Mouse (Mus musculus): ENCODE data around the gene Arpc1a. TPM values are rescaled to one million over a fixed set of nuclear protein-coding genes. Genes with fewer than 3 reads are reported as not detected.

Gene Arpc1a
- polyA plus RNA-seq, 1 experiment, result 49.7 TPM

DNA sequence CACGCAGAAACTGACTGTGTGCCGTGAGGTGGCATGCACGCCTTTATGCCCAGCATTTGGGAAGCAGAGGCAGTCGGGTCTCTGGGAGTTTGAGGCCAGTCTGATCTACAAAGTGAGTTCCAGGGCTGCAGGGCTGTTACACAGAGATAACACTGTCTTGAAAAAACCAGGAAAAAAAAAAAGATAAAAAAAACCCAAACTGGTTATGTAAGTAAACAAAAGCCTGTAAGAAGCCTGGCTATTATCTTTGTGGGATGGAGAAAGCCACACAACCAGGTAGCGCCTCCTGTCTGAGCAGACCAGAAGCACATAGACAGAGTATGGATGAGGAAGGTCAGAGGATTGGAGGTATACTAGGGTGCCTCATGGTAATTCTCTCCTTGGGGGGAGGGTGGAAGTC, 69.1 kb downstream of the Arpc1a start:
- H3K4me1 ChIP-seq (ENCODE audit: control insufficient read depth, insufficient read depth, insufficient read length), result no peaks in the 10 kb centered on the region
- no peak for TF ChIP-seq POLR2A (IDR thresholded peaks at IDR 0.05; ENCODE audit: low read depth, low read length)
- TF ChIP-seq CTCF (IDR thresholded peaks at IDR 0.05; ENCODE audit: extremely low read depth, insufficient read depth, insufficient read length, insufficient replicate concordance), result no peak
- H3K27ac ChIP-seq (ENCODE audit: insufficient read depth, low read length), result no peak overlapping the region
- H3K4me3 ChIP-seq (ENCODE audit: extremely low read depth, insufficient read depth, insufficient read length), result no peak overlapping the region
- WGBS, result 87% methylated on average over 5 of the region's 5 CpGs
- no peaks in the 10 kb centered on the region for H3K27me3 ChIP-seq (ENCODE audit: control insufficient read depth, insufficient read depth, low read length)
- peaks cover 57% of the 10 kb centered on the region for H3K36me3 ChIP-seq (ENCODE audit: control insufficient read depth, insufficient read depth, low read length)
- no peak for DNase-seq (ENCODE audit: low read depth in 1 of 2, low spot score in 2 of 2)

Other genes with a start within 250 kb of the Arpc1a start
- gene Smurf1, start 118.0 kb upstream of the Arpc1a start, polyA plus RNA-seq (2012; rRNA removed), result 16.4 and 20.2 TPM in 2 replicates
- gene Gm4871, start 51.1 kb upstream of the Arpc1a start, polyA plus RNA-seq (2012; rRNA removed), result not detected in 2 replicates
- not detected in 2 replicates for gene 1700018F24Rik, start 40.8 kb upstream of the Arpc1a start, polyA plus RNA-seq (2012; rRNA removed)
- gene Kpna7, start 200 bp downstream of the Arpc1a start, polyA plus RNA-seq (2012; rRNA removed), result not detected in 2 replicates
- 780 and 1,055 TPM in 2 replicates for gene Arpc1b, start 30.4 kb downstream of the Arpc1a start, polyA plus RNA-seq (2012; rRNA removed)
- 17.8 and 18.4 TPM in 2 replicates for gene Pdap1, start 56.4 kb downstream of the Arpc1a start, polyA plus RNA-seq (2012; rRNA removed)
- 26.7 and 30.4 TPM in 2 replicates for gene Bud31, start 56.5 kb downstream of the Arpc1a start, polyA plus RNA-seq (2012; rRNA removed)
- 8.4 and 9.7 TPM in 2 replicates for gene Ptcd1, start 83.3 kb downstream of the Arpc1a start, polyA plus RNA-seq (2012; rRNA removed)
- gene Cpsf4, start 83.4 kb downstream of the Arpc1a start, polyA plus RNA-seq (2012; rRNA removed), result 25.5 and 31.7 TPM in 2 replicates
- 48.4 and 49.7 TPM in 2 replicates for gene Atp5j2, start 108.2 kb downstream of the Arpc1a start, polyA plus RNA-seq (2012; rRNA removed)
- 3.4 and 3.7 TPM in 2 replicates for gene Zkscan14, start 118.0 kb downstream of the Arpc1a start, polyA plus RNA-seq (2012; rRNA removed)
- 2.6 and 2.8 TPM in 2 replicates for gene Zkscan5, start 120.7 kb downstream of the Arpc1a start, polyA plus RNA-seq (2012; rRNA removed)
- 7.6 and 10.2 TPM in 2 replicates for gene Zfp655, start 147.9 kb downstream of the Arpc1a start, polyA plus RNA-seq (2012; rRNA removed)
- gene Zscan25, start 196.7 kb downstream of the Arpc1a start, polyA plus RNA-seq (2012; rRNA removed), result 15.8 and 20.3 TPM in 2 replicates

All from spleen, adult 2 months (tissue).